Mouse (Mus musculus): ENCODE results near the gene Gm17455.

Gene Gm17455

GRCm38 (mm10) chr10:60373937-60374578 is 25.5 kb upstream of the Gm17455 start:
- DNase-seq: no peak

GRCm38 (mm10) chr10:60376704-60377103 is 22.8 kb upstream of the Gm17455 start:
- no peak for DNase-seq

GRCm38 (mm10) chr10:60379419-60379957 is 20.0 kb upstream of the Gm17455 start:
- no peak for DNase-seq

- DNase-seq: no peak
These were observed 19.3 kb upstream of the Gm17455 start for GRCm38 (mm10) chr10:60380229-60380628.

- DNase-seq: no peak
These were observed 18.2 kb upstream of the Gm17455 start for GRCm38 (mm10) chr10:60381142-60381925.

GRCm38 (mm10) chr10:60388332-60388731 is 11.2 kb upstream of the Gm17455 start:
- DNase-seq: no peak

- DNase-seq: no peak
These were observed 10.1 kb upstream of the Gm17455 start for GRCm38 (mm10) chr10:60389447-60389865.

GRCm38 (mm10) chr10:60390177-60390903 is 9.2 kb upstream of the Gm17455 start:
- no peak for DNase-seq

- DNase-seq: no peak
These were observed 8.6 kb upstream of the Gm17455 start for GRCm38 (mm10) chr10:60390904-60391420.

- DNase-seq: no peak
These were observed 7.9 kb upstream of the Gm17455 start for GRCm38 (mm10) chr10:60391661-60392060.

GRCm38 (mm10) chr10:60394936-60395335 is 4.6 kb upstream of the Gm17455 start:
- no peak for DNase-seq

GRCm38 (mm10) chr10:60395605-60396004 is 3.9 kb upstream of the Gm17455 start:
- DNase-seq: no peak

- DNase-seq: no peak
These were observed 1.3 kb upstream of the Gm17455 start for GRCm38 (mm10) chr10:60398051-60398814.

GRCm38 (mm10) chr10:60400507-60401295 is 1.2 kb downstream of the Gm17455 start:
- DNase-seq: no peak

GRCm38 (mm10) chr10:60405460-60406177 is 6.1 kb downstream of the Gm17455 start:
- peak; percentile 15 for DNase-seq

- DNase-seq: peak; percentile 63
These were observed 8.3 kb downstream of the Gm17455 start for GRCm38 (mm10) chr10:60407831-60408230.

- no peak for DNase-seq
These were observed 12.3 kb downstream of the Gm17455 start for GRCm38 (mm10) chr10:60411794-60412193.

- DNase-seq: no peak
These were observed 14.2 kb downstream of the Gm17455 start for GRCm38 (mm10) chr10:60413756-60414155.

- no peak for DNase-seq
These were observed 17.5 kb downstream of the Gm17455 start for GRCm38 (mm10) chr10:60417041-60417440.

- peak; percentile 60 for DNase-seq
These were observed 18.6 kb downstream of the Gm17455 start for GRCm38 (mm10) chr10:60418137-60418536.

- DNase-seq: no peak
These were observed 20.1 kb downstream of the Gm17455 start for GRCm38 (mm10) chr10:60419624-60420023.
